Mouse (Mus musculus): ENCODE measurements around the gene Rac3. TPM values are rescaled to one million over a fixed set of nuclear protein-coding genes. Genes with fewer than 3 reads are reported as not detected.

The Rac3 gene
- total RNA-seq, 2 experiments from 2014 or later = 1.5 to 1.8 TPM

- no peak for DNase-seq
Measured at GRCm38 (mm10) chr11:120706120-120706519, 15.2 kb upstream of the Rac3 start.

DNA sequence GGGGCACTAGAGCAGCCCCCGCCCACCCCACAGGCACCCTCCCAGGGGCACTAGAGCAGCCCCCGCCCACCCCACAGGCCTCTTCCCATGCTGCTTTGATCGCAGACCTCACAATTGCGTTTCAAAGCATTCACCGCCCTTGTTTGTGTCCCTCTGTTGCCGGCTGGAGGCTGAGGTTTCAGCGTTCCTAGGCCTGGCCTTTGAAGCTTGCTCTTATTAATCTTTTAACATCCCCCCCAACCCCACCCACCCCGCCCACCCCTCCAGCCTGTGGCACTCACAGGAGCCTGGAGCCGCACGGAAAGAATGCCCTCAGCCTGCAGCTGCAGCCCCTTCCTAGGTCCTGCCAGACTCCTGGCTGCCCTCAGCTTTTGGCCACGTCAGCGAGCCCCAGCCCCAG lies 14.0 kb upstream of the Rac3 start:
- no peak for DNase-seq

GRCm38 (mm10) chr11:120707969-120708368 lies 13.3 kb upstream of the Rac3 start:
- no peak for DNase-seq

- no peak for DNase-seq
Measured at GRCm38 (mm10) chr11:120709551-120709950, 11.7 kb upstream of the Rac3 start.

- DNase-seq = no peak
Measured at GRCm38 (mm10) chr11:120710672-120711071, 10.6 kb upstream of the Rac3 start.

DNA sequence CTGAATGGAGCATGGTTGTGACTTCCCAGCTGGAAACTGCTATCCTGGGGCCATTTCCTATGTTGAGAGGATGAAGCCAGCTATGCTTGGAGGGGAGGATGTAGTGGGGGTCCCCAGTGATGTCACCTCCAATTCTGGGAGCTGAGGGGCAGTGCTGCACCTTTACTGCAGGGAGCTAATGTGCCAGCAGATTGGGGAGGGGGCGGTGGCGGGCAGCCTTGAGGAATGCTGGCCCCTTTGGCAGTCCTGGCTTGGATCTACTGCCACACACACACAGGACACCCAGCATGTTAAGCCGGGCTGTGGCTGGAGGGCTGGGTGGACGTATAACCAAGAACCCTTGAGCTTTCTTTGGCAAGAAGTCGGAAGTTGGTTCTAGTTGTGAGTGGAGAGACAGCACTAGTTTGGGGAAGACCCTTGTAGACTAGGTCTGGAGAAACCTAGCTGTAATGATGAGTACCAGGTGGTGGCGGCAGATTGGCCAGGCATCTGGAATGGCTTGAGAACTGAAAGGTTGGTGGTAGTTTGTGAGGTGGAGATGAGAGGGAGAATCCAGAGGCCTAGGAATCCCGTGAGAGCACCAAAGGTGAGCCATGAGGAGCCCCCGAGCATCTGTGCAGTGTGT lies 9.2 kb upstream of the Rac3 start:
- no peak for DNase-seq

DNA sequence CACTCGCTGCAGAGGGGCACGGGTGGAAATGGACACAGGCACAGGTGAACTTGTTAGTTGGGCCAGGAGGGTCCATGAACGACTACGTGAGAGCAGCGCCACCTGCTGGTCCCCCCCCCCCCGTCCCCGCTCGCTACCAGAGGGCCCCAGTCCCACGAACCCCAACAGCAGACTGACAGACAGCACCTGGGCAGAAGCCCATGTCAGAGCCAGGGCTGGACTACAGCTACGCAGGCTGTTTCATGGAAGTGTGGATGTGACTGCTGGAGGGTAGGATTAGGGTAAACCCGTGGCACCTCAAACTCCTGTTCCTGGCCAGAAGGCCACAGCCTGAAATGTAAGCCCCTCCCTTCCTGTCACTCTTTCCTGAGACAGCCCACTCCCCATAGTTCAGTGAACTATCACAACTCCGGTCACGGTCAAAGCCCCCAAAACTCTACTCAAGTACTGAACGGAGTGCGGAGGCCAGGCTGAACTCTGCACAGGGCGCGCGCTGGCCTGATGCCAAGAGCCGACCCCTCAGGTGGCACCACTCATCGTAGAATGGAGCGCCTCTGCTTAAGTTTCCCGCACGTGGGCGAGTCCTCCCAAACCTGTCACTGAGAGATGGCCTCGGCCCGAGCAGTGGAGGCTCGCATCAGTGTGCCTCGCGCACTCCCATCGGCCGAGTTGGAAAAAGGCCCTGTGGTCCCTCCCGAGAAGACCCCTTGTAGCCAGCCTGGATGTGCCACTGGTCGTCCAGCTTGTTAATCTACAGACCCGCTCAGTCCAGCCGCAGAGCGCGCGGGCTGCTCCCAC lies 8.3 kb upstream of the Rac3 start:
- DNase-seq = peak; percentile 71

GRCm38 (mm10) chr11:120713580-120714518 lies 7.4 kb upstream of the Rac3 start, which contains the start of the genes Cenpx and Lrrc45:
Gene Cenpx, minus strand, starts transcription at chr11:120713738.
Gene Lrrc45, plus strand, starts transcription at chr11:120713925.
- DNase-seq = peak; percentile 97

DNA sequence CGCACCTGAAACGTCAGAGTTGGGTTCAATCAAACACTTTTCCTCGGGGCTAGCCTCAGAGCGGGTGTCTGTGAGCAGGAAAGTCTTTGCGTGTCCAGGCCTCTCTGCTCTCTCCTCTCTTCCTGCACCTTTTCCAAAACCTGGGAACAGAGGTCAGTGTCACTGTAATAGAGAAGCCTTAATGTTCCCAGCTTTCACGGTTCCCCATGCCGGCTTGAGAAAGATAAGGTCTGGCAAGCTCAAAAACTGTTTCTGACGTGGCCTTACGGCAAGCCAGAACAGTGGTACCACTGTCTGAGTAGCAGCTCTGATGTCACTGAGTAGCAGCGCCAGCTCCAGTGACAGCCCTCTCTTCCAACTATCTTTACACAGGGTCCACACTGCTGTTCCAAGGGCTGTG lies 6.7 kb upstream of the Rac3 start:
- no peak for DNase-seq

DNA sequence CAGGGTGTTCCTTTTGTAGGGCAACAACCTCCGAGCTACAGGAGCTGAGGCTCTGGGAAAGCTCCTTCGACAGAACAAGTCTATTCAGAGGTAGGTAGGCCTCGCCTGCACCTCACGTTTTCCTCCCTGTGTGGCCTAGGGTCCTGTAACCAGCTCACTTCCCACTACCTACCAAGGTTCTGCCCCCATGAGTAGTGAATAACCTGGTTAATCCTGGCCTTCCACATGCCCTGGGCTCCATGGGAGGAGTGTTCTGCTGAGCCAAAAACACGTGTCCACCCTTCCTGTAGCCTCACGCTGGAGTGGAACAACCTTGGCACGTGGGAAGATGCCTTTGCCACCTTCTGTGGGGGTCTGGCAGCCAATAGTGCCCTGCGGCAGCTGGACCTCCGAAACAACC lies 6.1 kb upstream of the Rac3 start:
- DNase-seq = no peak

GRCm38 (mm10) chr11:120719242-120719641 lies 2.0 kb upstream of the Rac3 start:
- no peak for DNase-seq

- no peak for DNase-seq
Measured at GRCm38 (mm10) chr11:120719841-120720376, 1.4 kb upstream of the Rac3 start.

DNA sequence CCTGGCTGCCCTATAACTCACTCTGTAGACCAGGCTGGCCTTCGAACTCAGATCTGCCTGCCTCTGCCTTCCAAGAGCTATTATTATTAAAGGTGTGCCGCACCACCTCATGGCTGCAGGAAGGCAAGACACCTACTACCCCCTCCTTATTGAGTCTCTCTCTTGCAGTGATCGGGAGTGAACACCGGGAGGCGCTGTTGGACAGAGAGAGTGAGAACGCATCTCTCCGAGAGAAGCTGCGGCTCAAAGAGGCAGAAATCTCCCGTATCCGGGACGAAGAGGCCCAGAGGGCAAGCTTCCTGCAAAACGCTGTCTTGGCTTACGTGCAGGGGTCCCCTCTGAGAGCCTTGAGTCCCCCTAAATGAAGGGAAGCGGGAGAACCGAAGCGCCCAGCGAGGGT lies 820 bp upstream of the Rac3 start:
- peak; percentile 96 for DNase-seq

- no peak for DNase-seq
Measured at GRCm38 (mm10) chr11:120722067-120722630, 879 bp downstream of the Rac3 start.

GRCm38 (mm10) chr11:120722761-120723382 lies 1.6 kb downstream of the Rac3 start:
- no peak for DNase-seq

DNA sequence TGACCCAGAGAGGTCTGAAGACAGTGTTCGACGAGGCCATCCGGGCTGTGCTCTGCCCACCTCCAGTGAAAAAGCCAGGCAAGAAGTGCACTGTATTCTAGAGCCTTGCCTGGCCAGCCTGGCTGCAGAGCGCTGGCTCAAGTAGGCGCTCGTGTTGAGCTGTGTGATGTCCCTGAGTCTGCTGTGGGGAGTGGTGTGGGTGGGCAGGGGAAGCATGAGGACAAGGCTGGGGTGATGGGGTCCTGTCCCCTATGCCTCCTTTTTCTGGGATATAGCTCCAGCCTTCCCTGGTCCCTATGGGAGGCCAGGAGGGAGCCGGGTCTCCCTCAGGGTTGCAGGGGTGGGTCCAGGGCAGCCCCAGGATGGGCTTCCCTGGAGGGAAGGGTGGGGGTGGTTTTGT lies 2.2 kb downstream of the Rac3 start:
- no peak for DNase-seq

- no peak for DNase-seq
Measured at GRCm38 (mm10) chr11:120726243-120727168, 5.2 kb downstream of the Rac3 start.

- DNase-seq = peak; percentile 87
Measured at GRCm38 (mm10) chr11:120727169-120727527, 5.9 kb downstream of the Rac3 start, which contains the start of gene Dcxr. Gene Dcxr, minus strand, starts transcription at chr11:120727281.

DNA sequence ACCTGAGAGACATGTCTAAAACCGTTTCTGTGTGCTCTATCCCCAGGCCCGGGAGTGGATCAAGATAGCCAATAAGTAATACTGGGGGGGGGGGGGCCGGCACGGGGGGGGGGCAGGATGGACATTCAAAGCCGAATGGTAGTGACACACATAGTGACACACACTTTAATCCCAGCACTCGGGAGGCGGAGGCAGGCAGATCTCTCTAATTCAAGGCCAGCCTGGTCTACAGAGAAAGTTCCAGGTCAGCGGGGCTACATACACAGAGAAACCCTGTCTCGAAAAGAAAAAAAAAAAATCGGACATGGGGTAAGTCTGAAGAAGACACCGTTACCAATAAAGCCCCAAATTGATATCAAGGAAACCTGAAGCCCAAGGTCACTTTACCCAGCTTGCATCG lies 6.3 kb downstream of the Rac3 start:
- no peak for DNase-seq

DNA sequence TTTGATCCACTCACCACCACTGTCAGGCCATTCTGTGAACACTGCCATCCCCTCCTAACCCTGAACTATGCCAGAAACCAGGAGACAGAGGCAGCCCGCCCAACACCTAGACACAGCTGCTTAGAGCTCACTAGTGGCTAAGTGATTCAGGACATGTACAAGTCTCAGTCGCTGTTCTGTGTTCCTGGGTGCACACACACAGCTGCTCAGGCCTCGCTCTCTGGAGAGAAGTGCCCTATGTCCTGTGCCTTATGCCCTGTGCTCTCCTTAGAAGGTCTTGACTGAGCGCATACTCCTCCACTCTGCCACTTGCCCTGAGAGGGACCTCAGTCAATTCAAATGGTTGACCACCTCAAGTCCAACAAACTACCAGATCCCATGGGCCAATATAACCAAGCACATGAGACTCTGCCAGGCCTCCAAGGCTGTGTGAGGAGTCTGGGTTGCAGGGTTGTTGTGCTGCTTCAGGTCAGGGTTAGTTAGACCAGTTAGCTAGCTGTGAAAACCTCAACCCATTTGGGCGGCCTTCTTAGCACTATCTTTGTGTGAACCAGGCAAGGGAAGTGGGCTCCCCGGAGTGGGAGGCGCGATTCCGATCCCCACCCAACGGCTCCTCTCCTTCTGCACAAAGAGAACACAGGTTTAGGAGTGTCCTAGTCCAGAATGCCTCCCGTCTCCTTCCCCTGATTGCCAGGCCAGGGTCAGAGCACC lies 7.4 kb downstream of the Rac3 start:
- DNase-seq = no peak

Measured in heart, postnatal 4 days (tissue).